Mouse (Mus musculus): ENCODE results near the gene Hba-x. TPM values are rescaled to one million over a fixed set of nuclear protein-coding genes. Genes with fewer than 3 reads are reported as not detected.
"Not testable (repeated sequence)": the region's sequence is repeated elsewhere in the genome, so short reads cannot be mapped to it uniquely, and the experiment has no call there.

Hba-x gene
- polyA plus RNA-seq, 1 experiment from 2014 or later = 1,607 TPM

DNA sequence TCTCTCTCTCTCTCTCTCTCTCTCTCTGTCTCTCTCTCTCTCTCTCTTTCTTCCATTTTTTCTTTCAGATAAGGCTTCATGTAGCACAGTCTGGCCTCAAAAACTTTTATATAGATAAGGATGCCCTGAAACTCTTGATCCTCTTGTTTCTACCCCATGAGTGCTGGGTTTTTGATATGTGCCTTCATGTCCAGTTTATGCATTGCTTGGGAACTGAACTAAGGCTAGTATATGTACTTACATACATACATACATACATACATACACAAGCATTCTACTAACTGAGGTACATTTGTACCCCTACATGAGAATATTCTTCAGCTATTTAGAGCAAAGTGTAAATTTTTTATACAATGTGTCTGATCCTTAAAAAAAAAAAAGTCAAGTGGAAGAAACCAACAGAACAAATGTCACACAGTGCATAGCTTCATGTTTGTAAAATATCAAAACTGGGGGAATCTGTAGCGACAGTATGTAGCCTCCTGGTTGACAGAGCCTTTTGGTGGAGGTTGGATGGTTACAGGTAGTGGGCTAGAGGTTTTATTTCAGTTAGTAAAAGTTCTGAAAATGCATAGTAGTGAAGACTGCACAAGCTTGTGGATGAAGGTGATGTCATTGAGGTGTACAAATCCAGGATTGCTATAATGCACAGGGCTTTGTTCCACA lies 21.8 kb downstream of the Hba-x start:
- Histone ChIP-seq H3K36me3 (replicated peaks) (no peaks in the 10 kb centered on the region), H3K27ac (no peak overlapping the region), H3K27me3 (peaks cover 18% of the 10 kb centered on the region), H3K9me3 (no peaks in the 10 kb centered on the region), H3K4me2 (no peak overlapping the region), H3K4me1 (no peaks in the 10 kb centered on the region), H3K4me3 (replicated peaks) (no peak overlapping the region), H3K9ac (no peak overlapping the region)
- WGBS = 86% methylated on average over 1 of the region's 1 CpGs
- no peak for ATAC-seq (ENCODE audit: low FRiP score)

DNA sequence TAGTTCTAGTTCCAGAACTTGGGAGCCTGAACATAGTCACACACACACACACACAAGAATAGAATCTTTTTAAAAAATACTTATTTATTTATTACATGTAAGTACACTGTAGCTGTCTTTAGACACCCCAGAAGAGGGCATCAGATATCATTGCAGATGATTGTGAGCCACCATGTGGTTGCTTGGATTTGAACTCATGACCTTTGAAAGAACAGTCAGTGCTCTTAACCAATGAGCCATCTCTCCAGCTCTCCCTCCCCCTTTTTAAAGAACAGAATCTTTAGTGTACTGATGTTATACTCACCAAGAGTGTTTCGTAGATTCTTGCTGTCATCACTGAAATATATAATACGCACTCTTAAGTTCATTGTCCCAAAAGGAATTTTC lies 22.3 kb downstream of the Hba-x start:
- WGBS = 97% methylated on average over 2 of the region's 2 CpGs
- Histone ChIP-seq H3K4me1 (no peaks in the 10 kb centered on the region), H3K27ac (no peak overlapping the region), H3K4me2 (no peak overlapping the region), H3K36me3 (replicated peaks) (no peaks in the 10 kb centered on the region), H3K9ac (no peak overlapping the region), H3K9me3 (no peaks in the 10 kb centered on the region), H3K27me3 (peaks cover 18% of the 10 kb centered on the region), H3K4me3 (replicated peaks) (no peak overlapping the region)
- ATAC-seq (ENCODE audit: low FRiP score) = no peak

DNA sequence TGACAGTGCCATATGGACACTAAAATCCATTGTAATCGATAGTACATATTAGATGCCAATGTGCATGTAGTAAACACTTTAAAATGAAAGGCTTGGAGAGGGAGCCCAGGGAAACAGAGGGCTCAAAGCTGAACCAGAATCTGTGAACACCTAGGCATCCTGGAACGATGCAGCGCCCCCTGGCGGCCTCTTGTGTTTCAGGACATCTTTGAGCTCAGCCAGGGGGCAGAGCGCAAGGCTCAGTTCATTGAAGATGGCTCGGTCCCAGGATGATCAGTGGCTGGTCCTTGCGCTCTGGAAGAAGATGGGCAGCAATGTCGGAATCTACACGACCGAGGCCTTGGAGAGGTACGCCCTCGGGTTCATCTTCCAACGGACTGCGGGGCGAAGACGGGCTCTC lies 23.7 kb downstream of the Hba-x start, which contains the start of gene Hbq1a:
Hbq1a (plus strand) TSS at position 205 of the 400 bp plus-strand sequence.
- not testable (repeated sequence) for H3K9me3 ChIP-seq; H3K36me3 ChIP-seq (replicated peaks); H3K9ac ChIP-seq; H3K4me1 ChIP-seq; H3K27ac ChIP-seq
- WGBS = 10% methylated on average over 16 of the region's 16 CpGs
- H3K4me3 ChIP-seq (replicated peaks) = 0 out of 2 replicates have a peak within 1 kb of the TSS, but pooled peaks have one; percentile 13
- peak within 1 kb of the TSS; percentile 47 for H3K4me2 ChIP-seq
- ATAC-seq (ENCODE audit: low FRiP score) = 0 out of 2 replicates have a peak, but pooled peaks have one; percentile 41
- H3K27me3 ChIP-seq = peaks cover 18% of the 10 kb centered on the region

DNA sequence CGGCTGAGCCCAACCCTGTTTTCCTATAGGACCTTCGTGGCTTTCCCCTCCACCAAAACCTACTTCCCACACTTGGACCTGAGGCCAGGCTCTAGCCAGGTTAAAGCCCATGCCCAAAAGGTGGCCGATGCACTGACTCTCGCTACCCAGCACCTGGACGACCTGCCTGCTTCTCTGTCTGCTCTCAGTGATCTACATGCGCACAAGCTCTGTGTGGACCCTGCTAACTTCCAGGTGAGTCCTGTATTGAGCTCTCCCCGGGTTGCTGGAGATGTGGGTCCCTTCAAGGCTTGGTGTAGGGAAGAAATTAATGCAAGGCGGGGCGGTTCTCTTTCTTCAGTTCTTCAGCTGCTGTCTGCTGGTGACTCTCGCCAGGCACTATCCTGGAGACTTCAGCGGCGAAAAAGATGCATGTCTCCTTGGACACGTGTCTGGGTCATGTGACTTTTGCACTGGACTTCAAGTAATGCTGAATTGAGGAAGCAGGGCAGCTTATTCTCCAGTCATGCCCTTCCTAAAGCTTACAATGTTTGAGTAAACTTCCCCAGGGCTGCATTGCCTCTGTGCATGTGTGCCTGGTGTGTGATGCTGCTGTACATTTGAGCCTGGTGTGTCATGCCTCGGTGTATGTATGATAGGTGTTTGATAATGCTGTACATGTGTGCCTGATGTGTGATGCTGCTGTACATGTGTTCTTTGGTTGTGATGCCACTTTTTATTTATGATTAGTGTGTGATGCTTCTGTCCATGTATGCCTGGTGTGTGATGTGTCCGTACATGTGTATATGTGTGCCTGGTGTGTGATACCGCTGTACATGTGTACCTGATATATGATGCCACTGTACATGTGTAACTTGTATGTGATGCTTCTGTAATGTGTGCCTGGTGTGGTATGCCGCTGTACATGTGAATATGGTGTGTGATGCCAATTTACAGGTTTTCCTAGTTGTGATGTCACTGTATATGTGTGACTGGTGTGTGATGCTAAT lies 24.4 kb downstream of the Hba-x start:
- Histone ChIP-seq H3K27me3 (peaks cover 18% of the 10 kb centered on the region), H3K27ac (no peak overlapping the region), H3K9ac (no peak overlapping the region), H3K9me3 (no peaks in the 10 kb centered on the region), H3K36me3 (replicated peaks) (no peaks in the 10 kb centered on the region), H3K4me3 (replicated peaks) (0 out of 2 replicates have a peak overlapping the region, but pooled peaks have one; percentile 13), H3K4me1 (no peaks in the 10 kb centered on the region), H3K4me2 (peak overlapping the region; percentile 47)
- no peak for ATAC-seq (ENCODE audit: low FRiP score)
- WGBS = 59% methylated on average over 16 of the region's 17 CpGs

GRCm38 (mm10) chr11:32301506-32301905 lies 25.3 kb downstream of the Hba-x start:
- Histone ChIP-seq H3K9ac (no peak overlapping the region), H3K27me3 (peaks cover 18% of the 10 kb centered on the region), H3K4me2 (no peak overlapping the region), H3K36me3 (replicated peaks) (no peaks in the 10 kb centered on the region), H3K4me1 (no peaks in the 10 kb centered on the region), H3K27ac (no peak overlapping the region), H3K9me3 (no peaks in the 10 kb centered on the region), H3K4me3 (replicated peaks) (no peak overlapping the region)
- ATAC-seq (ENCODE audit: low FRiP score) = no peak
- 77% methylated on average over 1 of the region's 1 CpGs for WGBS

GRCm38 (mm10) chr11:32302824-32303419 lies 26.7 kb downstream of the Hba-x start:
- H3K9me3 ChIP-seq = no peaks in the 10 kb centered on the region
- peaks cover 18% of the 10 kb centered on the region for H3K27me3 ChIP-seq
- H3K27ac ChIP-seq = no peak overlapping the region
- no peak overlapping the region for H3K9ac ChIP-seq
- no peak for ATAC-seq (ENCODE audit: low FRiP score)
- H3K4me2 ChIP-seq = no peak overlapping the region
- 43% methylated on average over 2 of the region's 2 CpGs for whole genome bisulfite sequencing
- H3K4me3 ChIP-seq (replicated peaks) = no peak overlapping the region
- H3K36me3 ChIP-seq (replicated peaks) = no peaks in the 10 kb centered on the region
- H3K4me1 ChIP-seq = no peaks in the 10 kb centered on the region

DNA sequence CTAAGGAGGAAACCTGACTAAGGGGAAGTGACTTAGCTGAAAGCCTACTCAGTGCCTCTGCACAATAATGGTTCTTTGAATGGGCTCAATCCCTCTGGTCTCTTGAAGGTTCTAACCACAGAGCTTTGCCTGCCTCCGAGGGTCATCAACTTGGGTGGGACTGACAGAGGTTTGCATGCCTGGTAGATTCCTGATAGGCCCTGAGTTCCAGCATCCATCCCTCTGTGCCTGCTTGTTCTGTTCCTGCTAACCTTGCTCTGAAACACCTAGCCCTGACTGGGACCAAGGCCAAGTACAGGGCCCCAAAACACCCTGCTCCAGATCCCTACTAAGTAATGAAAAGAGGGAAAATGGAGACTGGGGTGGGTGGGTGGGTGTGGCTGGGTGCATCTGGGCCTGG lies 27.3 kb downstream of the Hba-x start:
- Histone ChIP-seq H3K4me3 (replicated peaks) (no peak overlapping the region), H3K4me2 (no peak overlapping the region), H3K4me1 (no peaks in the 10 kb centered on the region), H3K36me3 (replicated peaks) (no peaks in the 10 kb centered on the region), H3K27me3 (peaks cover 18% of the 10 kb centered on the region), H3K27ac (no peak overlapping the region), H3K9ac (no peak overlapping the region), H3K9me3 (no peaks in the 10 kb centered on the region)
- ATAC-seq (ENCODE audit: low FRiP score) = no peak
- 94% methylated on average over 1 of the region's 1 CpGs for WGBS

- WGBS = 61% methylated on average over 1 of the region's 1 CpGs
- H3K27ac ChIP-seq = no peak overlapping the region
- no peak overlapping the region for H3K4me2 ChIP-seq
- H3K4me1 ChIP-seq = 0 out of 2 replicates have a peak, but pooled peaks cover 2% of the 10 kb centered on the region
- peaks cover 3% of the 10 kb centered on the region; the same call in 1 of the 2 replicates for H3K27me3 ChIP-seq
- H3K9ac ChIP-seq = no peak overlapping the region
- ATAC-seq (ENCODE audit: low FRiP score) = no peak
- no peaks in the 10 kb centered on the region for H3K9me3 ChIP-seq
- no peaks in the 10 kb centered on the region for H3K36me3 ChIP-seq (replicated peaks)
- H3K4me3 ChIP-seq (replicated peaks) = no peak overlapping the region
Observed at GRCm38 (mm10) chr11:32307006-32307405, 30.8 kb downstream of the Hba-x start.

DNA sequence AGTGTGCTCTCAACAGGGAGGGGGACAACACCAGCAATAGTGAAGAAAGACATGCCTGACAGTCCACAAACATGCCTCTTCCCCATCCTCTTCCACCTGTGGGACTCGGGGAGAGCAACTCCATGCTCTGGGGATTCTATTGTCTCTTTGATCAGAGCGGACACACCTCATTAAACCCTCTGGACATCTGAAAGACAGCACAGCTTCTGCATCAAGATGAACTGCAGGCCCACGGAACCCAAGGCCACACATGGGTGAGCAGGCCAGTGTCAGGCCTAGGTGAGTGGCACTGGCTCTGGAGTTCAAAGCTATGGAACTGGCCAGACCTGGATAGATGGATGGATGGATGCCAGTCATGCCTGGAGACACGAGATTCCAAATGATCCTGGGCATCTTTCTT lies 33.2 kb downstream of the Hba-x start:
- no peaks in the 10 kb centered on the region for H3K9me3 ChIP-seq
- no peaks in the 10 kb centered on the region for H3K36me3 ChIP-seq (replicated peaks)
- no peak overlapping the region for H3K27ac ChIP-seq
- no peak overlapping the region for H3K9ac ChIP-seq
- H3K4me2 ChIP-seq = no peak overlapping the region
- no peak overlapping the region for H3K4me3 ChIP-seq (replicated peaks)
- WGBS = 45% methylated on average over 4 of the region's 4 CpGs
- H3K4me1 ChIP-seq = 0 out of 2 replicates have a peak, but pooled peaks cover 2% of the 10 kb centered on the region
- ATAC-seq (ENCODE audit: low FRiP score) = no peak
- no peaks in the 10 kb centered on the region for H3K27me3 ChIP-seq

- Histone ChIP-seq H3K4me2 (no peak overlapping the region), H3K4me1 (0 out of 2 replicates have a peak, but pooled peaks cover 2% of the 10 kb centered on the region), H3K9me3 (no peaks in the 10 kb centered on the region), H3K27ac (no peak overlapping the region), H3K9ac (no peak overlapping the region), H3K4me3 (replicated peaks) (no peak overlapping the region), H3K36me3 (replicated peaks) (no peaks in the 10 kb centered on the region), H3K27me3 (no peaks in the 10 kb centered on the region)
- WGBS = 77% methylated on average over 3 of the region's 3 CpGs
- ATAC-seq (ENCODE audit: low FRiP score) = no peak
Observed at GRCm38 (mm10) chr11:32309928-32310327, 33.7 kb downstream of the Hba-x start.

DNA sequence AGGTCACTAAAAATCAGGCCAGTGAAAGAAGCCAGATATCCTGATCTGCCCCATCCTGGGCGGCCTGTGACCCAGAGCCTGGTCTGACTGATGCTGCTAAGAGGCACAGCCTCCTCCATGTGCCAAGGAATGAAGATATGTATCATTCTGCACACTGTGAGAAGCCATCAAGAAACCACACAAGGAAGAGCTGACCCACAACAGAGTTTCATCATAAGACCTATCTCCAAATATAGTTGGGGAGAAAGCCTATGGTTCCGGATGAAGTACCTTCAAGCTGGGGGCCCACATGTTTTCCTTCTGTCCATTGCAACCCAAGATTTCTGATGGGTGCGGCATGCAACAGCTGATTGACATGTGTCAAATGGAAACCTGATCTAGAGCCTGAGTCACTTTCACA lies 39.8 kb downstream of the Hba-x start:
- 82% methylated on average over 3 of the region's 3 CpGs for WGBS
- Histone ChIP-seq H3K9me3 (no peaks in the 10 kb centered on the region), H3K4me3 (replicated peaks) (no peak overlapping the region), H3K27ac (no peak overlapping the region), H3K36me3 (replicated peaks) (no peaks in the 10 kb centered on the region), H3K4me1 (no peaks in the 10 kb centered on the region; the same call in 1 of the 2 replicates), H3K9ac (no peak overlapping the region), H3K27me3 (no peaks in the 10 kb centered on the region), H3K4me2 (no peak overlapping the region)
- no peak for ATAC-seq (ENCODE audit: low FRiP score)
